Mouse (Mus musculus) retina, embryonic 14.5 days (tissue): ENCODE results near the gene Sez6l.
A peak's percentile ranks its signal among the peaks of the same experiment; 100 is the strongest.

Experiments used
- DNase-seq: peaks from one replicate; pipeline ENCODE4 v3.0.0-alpha.2; 2015; ENCODE audit warnings: low spot score

Gene Sez6l

GRCm38 (mm10) chr5:112384805-112385472 lies 192.0 kb downstream of the Sez6l start:
- no peak for DNase-seq

DNA sequence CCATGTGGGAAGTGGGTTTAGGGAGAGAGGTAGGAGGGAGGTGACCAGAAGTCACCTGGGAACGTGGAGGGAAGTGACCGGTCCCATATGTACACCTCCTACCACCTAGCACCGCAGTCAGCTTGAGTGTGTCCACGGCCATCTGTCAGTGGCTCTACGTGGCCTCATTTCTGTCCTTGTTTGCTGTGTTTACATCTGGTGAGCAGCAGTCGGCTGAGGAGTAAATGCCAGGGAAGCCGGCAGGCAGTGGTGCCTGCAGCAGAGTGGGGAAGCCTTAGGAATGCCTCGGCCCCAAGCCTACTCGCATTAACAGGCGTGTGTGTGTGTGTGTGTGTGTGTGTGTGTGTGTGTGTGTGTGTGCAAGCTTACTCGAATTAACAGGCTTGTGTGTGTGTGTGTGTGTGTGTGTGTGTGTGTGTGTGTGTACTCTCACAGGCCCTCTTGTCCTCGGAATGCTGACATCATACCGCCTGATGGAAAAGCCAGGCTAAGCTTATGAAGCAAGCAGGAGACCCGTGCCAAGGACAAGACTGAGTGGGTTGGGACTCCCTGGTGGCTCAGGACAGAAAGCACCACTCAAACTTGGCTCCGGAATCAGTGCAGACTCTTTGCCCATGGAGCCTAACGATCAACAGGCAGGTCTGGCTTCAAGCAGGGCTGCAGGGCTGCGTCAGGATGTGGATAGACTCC lies 194.2 kb downstream of the Sez6l start:
- peak; percentile 50 for DNase-seq

DNA sequence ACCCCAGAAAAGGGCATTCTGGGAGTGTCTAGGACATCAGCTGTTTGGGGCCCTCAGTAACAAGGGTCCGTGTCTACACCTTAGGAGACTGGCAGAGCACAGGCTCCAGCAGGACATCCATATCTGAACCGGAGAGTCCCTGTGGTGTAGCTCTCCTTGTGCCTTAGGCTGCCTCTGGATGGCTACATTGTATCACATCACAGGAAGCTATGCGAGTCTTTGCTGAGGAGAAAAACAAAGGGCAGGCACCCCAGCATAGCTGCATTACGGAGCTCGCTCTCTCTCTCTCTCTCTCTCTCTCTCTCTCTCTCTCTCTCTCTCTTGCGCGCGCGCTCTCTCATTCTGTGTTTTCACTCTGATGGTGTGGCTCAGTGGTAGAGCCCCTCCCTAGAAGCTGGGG lies 194.9 kb downstream of the Sez6l start:
- peak; percentile 12 for DNase-seq

DNA sequence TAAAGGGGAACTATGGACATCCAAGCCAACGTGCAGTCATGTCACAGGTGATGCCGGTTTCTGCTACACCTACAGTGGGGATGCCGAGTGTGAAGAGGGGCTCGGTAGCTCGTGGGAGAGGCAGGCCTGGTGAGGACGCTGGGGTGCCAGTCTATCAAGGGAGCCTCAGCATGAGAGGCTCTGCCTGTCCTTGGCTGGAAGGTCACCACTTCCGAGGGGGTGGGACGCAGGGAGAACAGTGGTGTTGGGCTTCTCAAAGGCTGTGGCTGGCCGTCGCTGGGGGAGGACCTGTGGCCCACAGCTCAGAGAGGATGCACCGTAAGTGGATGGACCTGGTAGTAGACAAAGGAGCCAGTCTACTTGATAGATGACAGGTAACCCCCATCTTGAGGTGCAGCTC lies 195.8 kb downstream of the Sez6l start:
- no peak for DNase-seq

DNA sequence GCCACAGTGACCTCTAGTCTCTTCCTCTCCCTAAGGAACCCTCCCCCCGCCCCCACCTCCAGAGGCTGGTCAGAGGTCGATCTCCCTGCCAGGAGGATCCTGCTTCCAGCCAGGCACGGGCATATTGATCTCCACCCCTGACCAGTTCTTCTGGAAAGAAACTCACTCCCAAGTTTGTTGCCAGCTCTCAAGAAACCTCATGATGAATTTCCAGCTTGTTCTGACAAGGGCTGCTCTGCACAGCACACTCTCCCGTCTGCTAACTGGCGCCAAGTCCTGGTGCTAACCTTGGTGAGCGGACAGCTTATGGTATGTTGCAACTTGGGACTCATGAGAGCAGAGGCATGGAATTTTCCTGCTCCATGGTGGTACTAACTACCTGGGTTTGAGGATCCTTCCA lies 198.3 kb downstream of the Sez6l start:
- no peak for DNase-seq

- no peak for DNase-seq
Observed at GRCm38 (mm10) chr5:112377380-112377779, 199.6 kb downstream of the Sez6l start.

- no peak for DNase-seq
Observed at GRCm38 (mm10) chr5:112376111-112376510, 200.9 kb downstream of the Sez6l start.

DNA sequence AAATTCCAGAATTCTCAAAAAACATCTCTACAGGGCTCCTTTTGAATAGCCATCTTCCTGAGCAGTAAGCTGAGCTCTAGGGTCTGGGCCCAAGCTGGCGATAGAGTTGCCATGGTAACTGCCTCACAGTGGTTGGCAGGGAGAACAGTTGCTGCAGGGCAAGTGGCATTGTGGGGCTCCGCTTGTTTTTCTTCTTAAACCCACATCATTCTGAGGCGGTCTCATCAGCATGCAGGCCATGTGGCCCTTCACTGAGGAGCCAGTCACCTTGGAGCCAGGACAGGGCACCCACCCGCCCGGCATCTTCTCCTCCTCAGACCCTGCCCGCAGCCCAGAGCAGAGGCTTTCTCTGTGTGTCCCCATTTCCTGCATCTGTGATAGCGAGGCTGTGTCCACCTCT lies 205.1 kb downstream of the Sez6l start:
- DNase-seq, result peak; percentile 51

- no peak for DNase-seq
Observed at GRCm38 (mm10) chr5:112370236-112370813, 206.7 kb downstream of the Sez6l start.

DNA sequence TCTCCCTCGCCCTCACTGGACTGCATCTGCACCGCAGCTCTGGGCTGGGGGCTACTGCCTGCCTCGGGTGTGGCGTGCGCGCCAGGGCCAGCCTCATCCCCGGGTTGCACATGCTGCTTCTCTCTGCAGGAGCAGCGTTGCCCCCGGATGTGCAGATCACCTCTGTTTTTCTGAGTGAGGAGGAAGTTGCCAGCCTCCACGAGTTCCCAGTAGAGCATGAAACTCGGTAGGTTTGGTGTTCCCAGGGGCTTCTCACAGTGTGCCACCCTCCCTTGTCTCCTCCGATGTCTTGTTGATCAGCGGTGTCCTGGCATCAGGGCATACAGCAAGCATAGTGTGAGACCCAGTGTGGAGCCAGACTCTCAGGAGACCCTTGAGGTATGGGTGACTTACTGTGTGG lies 207.7 kb downstream of the Sez6l start:
- no peak for DNase-seq
